ENCODE assay signal across 11 mouse cellular contexts in genomic region chr6:24554427-24555086, GRCm38 (mm10). TPM values are rescaled to one million over a fixed set of nuclear protein-coding genes. Genes with fewer than 3 reads are reported as not detected.
DNase-seq lines count a peak whose midpoint lies in the region; ATAC-seq lines count a peak whose summit lies in the region.
"Had no signal": no experiment of that assay in that cellular context is flagged by ENCODE, and none has a peak within 500 bp of the region (broad histone marks: within the 10 kb centered on the region; RNA-seq: fewer than 3 reads in every experiment).

No protein-coding gene starts in this region.

- peak; percentile 60 to 71 for DNase-seq in heart, adult 9 months (ENCODE audit: low spot score in 2 of 2)
- no peak for DNase-seq in heart, embryonic 10.5 days (ENCODE audit: low spot score)
- DNase-seq in NIH3T3 (ENCODE audit: low read depth): peak; percentile 37
- peak; percentile 16 for DNase-seq in lung, postnatal 25 days (ENCODE audit: low spot score)
- no peak for DNase-seq in cerebellum, adult 11-12 months
- no peak for DNase-seq in midbrain, embryonic 11.5 days (ENCODE audit: low spot score, missing footprints)
- DNase-seq: cerebellum, postnatal 25 days had no signal

- no peaks in the 10 kb centered on the region for H3K27me3 ChIP-seq in heart, embryonic 10.5 days (ENCODE audit: insufficient read depth, poor library complexity, severe bottlenecking)
- no peaks in the 10 kb centered on the region for H3K27me3 ChIP-seq in heart, embryonic 13.5 days (replicated peaks)
- H3K27me3 ChIP-seq in midbrain, embryonic 11.5 days (ENCODE audit: control insufficient read depth, insufficient read depth, low read length): no peaks in the 10 kb centered on the region

- peak overlapping the region; percentile 10; the same call in 1 of the 2 replicates for H3K4me2 ChIP-seq in heart, embryonic 13.5 days
- no peak overlapping the region for H3K4me2 ChIP-seq in midbrain, embryonic 11.5 days

- 0 out of 2 replicates have a peak overlapping the region, but pooled peaks have one; percentile 2 for H3K9ac ChIP-seq in heart, embryonic 13.5 days
- H3K9ac ChIP-seq in midbrain, embryonic 11.5 days (ENCODE audit: low read length): no peak overlapping the region

- no peak for ATAC-seq in heart, embryonic 13.5 days (ENCODE audit: extremely low read depth, insufficient number of reproducible peaks, low FRiP score, low TSS enrichment)
- ATAC-seq in midbrain, embryonic 11.5 days (ENCODE audit: low FRiP score): no peak
- ATAC-seq: inflammation-experienced regulatory T-cells, adult 6 months had no signal

- no peaks in the 10 kb centered on the region for H3K36me3 ChIP-seq in heart, embryonic 10.5 days
- H3K36me3 ChIP-seq in heart, embryonic 13.5 days: no peaks in the 10 kb centered on the region
- H3K36me3 ChIP-seq in midbrain, embryonic 11.5 days (ENCODE audit: control insufficient read depth, insufficient read depth, low read length): no peaks in the 10 kb centered on the region

- 73% methylated on average over 11 of the region's 11 CpGs for WGBS in heart, embryonic 10.5 days
- WGBS in heart, embryonic 13.5 days: 56% methylated on average over 11 of the region's 11 CpGs
- WGBS in midbrain, embryonic 11.5 days: 78% methylated on average over 11 of the region's 11 CpGs

- H3K4me3 ChIP-seq in heart, embryonic 10.5 days: no peak overlapping the region
- H3K4me3 ChIP-seq in heart, embryonic 13.5 days: no peak overlapping the region
- H3K4me3 ChIP-seq in midbrain, embryonic 11.5 days (ENCODE audit: low read depth, low read length): no peak overlapping the region
- H3K4me3 ChIP-seq: erythroblast, embryonic 14.5 days had no signal

- no peaks in the 10 kb centered on the region for H3K9me3 ChIP-seq in heart, embryonic 10.5 days
- H3K9me3 ChIP-seq in heart, embryonic 13.5 days: no peaks in the 10 kb centered on the region
- no peaks in the 10 kb centered on the region for H3K9me3 ChIP-seq in midbrain, embryonic 11.5 days (ENCODE audit: control insufficient read depth, low read length)

- H3K27ac ChIP-seq in heart, embryonic 10.5 days: no peak overlapping the region
- peak overlapping the region; percentile 63 for H3K27ac ChIP-seq in heart, embryonic 13.5 days (replicated peaks)
- no peak overlapping the region for H3K27ac ChIP-seq in midbrain, embryonic 11.5 days (ENCODE audit: low read depth, low read length)

- peaks cover 20% of the 10 kb centered on the region for H3K4me1 ChIP-seq in heart, embryonic 10.5 days
- peaks cover 31% of the 10 kb centered on the region for H3K4me1 ChIP-seq in heart, embryonic 13.5 days
- no peaks in the 10 kb centered on the region for H3K4me1 ChIP-seq in midbrain, embryonic 11.5 days (ENCODE audit: control insufficient read depth, insufficient read depth, low read length)

RNA-seq across cellular contexts. Expression of gene Asb15, which starts 26.6 kb away (rescaled TPM):
- polyA plus RNA-seq in heart, embryonic 10.5 days (2016; fragmentation: Nextera tagmentation; extraction: Ambion mirVana): not detected in 2 replicates
- polyA plus RNA-seq in heart, embryonic 13.5 days (2015; fragmentation: Nextera tagmentation; extraction: Ambion mirVana): 0.14 and 0.16 TPM in 2 replicates
- not detected in 2 replicates for polyA plus RNA-seq in midbrain, embryonic 11.5 days (2014; fragmentation: Nextera tagmentation; extraction: Ambion mirVana)
- polyA plus RNA-seq: erythroblast, embryonic 14.5 days; inflammation-experienced regulatory T-cells, adult 6 months; limb, embryonic 11.5 days had no signal

RNA-seq across cellular contexts. Expression of gene Ndufa5, which starts 26.7 kb away (rescaled TPM):
- polyA plus RNA-seq in heart, embryonic 10.5 days (2016; fragmentation: Nextera tagmentation; extraction: Ambion mirVana): 471 and 587 TPM in 2 replicates
- 619 and 704 TPM in 2 replicates for polyA plus RNA-seq in heart, embryonic 13.5 days (2015; fragmentation: Nextera tagmentation; extraction: Ambion mirVana)
- 258 TPM in 2 replicates for polyA plus RNA-seq in midbrain, embryonic 11.5 days (2014; fragmentation: Nextera tagmentation; extraction: Ambion mirVana)

RNA-seq across cellular contexts. Expression of gene Iqub, which starts 39.7 kb away (rescaled TPM):
- polyA plus RNA-seq in heart, embryonic 10.5 days (2016; fragmentation: Nextera tagmentation; extraction: Ambion mirVana): 0.30 and 0.38 TPM in 2 replicates
- polyA plus RNA-seq in heart, embryonic 13.5 days (2015; fragmentation: Nextera tagmentation; extraction: Ambion mirVana): 0.27 and 0.31 TPM in 2 replicates
- polyA plus RNA-seq in midbrain, embryonic 11.5 days (2014; fragmentation: Nextera tagmentation; extraction: Ambion mirVana): 0.08 and 0.18 TPM in 2 replicates
- polyA plus RNA-seq: erythroblast, embryonic 14.5 days; inflammation-experienced regulatory T-cells, adult 6 months; limb, embryonic 11.5 days had no signal

RNA-seq across cellular contexts. Expression of gene Lmod2, which starts 43.0 kb away (rescaled TPM):
- 19.9 and 36.7 TPM in 2 replicates for polyA plus RNA-seq in heart, embryonic 10.5 days (2016; fragmentation: Nextera tagmentation; extraction: Ambion mirVana)
- polyA plus RNA-seq in heart, embryonic 13.5 days (2015; fragmentation: Nextera tagmentation; extraction: Ambion mirVana): 42.8 and 46.8 TPM in 2 replicates
- polyA plus RNA-seq in midbrain, embryonic 11.5 days (2014; fragmentation: Nextera tagmentation; extraction: Ambion mirVana): not detected in 2 replicates
- polyA plus RNA-seq: erythroblast, embryonic 14.5 days; inflammation-experienced regulatory T-cells, adult 6 months; limb, embryonic 11.5 days had no signal

Comparison
In these comparisons a context has a peak if more than half of its experiments do, and no peak if none do; other contexts are left out.
1. DNase-seq: peak in heart, adult 9 months (2 of 2), NIH3T3 (single experiment) and lung, postnatal 25 days (single experiment); none in heart, embryonic 10.5 days (single experiment), cerebellum, adult 11-12 months (single experiment) and midbrain, embryonic 11.5 days (single experiment).